Mouse (Mus musculus) megakaryocyte, embryonic 14.5 days (primary cell): Measurements from ENCODE around the gene Gli1. TPM values are rescaled to one million over a fixed set of nuclear protein-coding genes. Genes with fewer than 3 reads are reported as not detected.

Experiments
- H3K27me3 ChIP-seq: replicated peaks from 2 replicates; pipeline ENCODE3; 2012; ENCODE audit warnings: inconsistent platforms
- H3K36me3 ChIP-seq: replicated peaks from 2 replicates; pipeline ENCODE3; 2012; ENCODE audit warnings: low read length, inconsistent platforms, mixed read lengths
- H3K4me1 ChIP-seq: 2 replicates; pipeline ENCODE4 v1.6.1; 2012; ENCODE audit warnings: inconsistent platforms
- H3K4me3 ChIP-seq: replicated peaks from 2 replicates; pipeline ENCODE3; 2012; ENCODE audit warnings: moderate library complexity, mild to moderate bottlenecking, inconsistent platforms
- H3K9me3 ChIP-seq: 2 replicates; pipeline ENCODE4 v1.6.1; 2012; ENCODE audit warnings: inconsistent platforms
- FLI1 ChIP-seq: IDR thresholded peaks from 2 replicates; pipeline ENCODE4 v1.6.1; 2012; ENCODE audit warnings: low read length, inconsistent platforms, mixed read lengths
- GATA1 ChIP-seq: IDR thresholded peaks from 3 replicates; pipeline ENCODE4 v1.6.1; 2012; ENCODE audit warnings: mixed read lengths, low read length, inconsistent platforms, borderline replicate concordance
- polyA plus RNA-seq: library from polyadenylated mRNA; stranded (reverse); fragments of >175 nt; gene quantifications from 2 replicates; pipeline ENCODE4 v1.2.3, GENCODE M21; 2012; ENCODE audit warnings: low replicate concordance; ENCODE audit not compliant: insufficient read depth

Gene Gli1
- polyA plus RNA-seq, 1 experiment: 0.02 TPM

- no peak for TF ChIP-seq GATA1
- TF ChIP-seq FLI1: no peak
Measured at GRCm38 (mm10) chr10:127368273-127368672, 26.5 kb upstream of the Gli1 start.

GRCm38 (mm10) chr10:127367116-127367515, 25.3 kb upstream of the Gli1 start:
- Histone ChIP-seq H3K27me3 (peaks cover 24% of the 10 kb centered on the region), H3K36me3 (no peaks in the 10 kb centered on the region), H3K4me3 (no peak overlapping the region), H3K4me1 (no peaks in the 10 kb centered on the region), H3K9me3 (peaks cover 3% of the 10 kb centered on the region; the same call in 1 of the 2 replicates)
- TF ChIP-seq FLI1: no peak
- TF ChIP-seq GATA1: no peak

More at GRCm38 (mm10) chr10:127368273-127368672, 26.5 kb upstream of the Gli1 start:
- peaks cover 24% of the 10 kb centered on the region for H3K27me3 ChIP-seq
- no peaks in the 10 kb centered on the region for H3K9me3 ChIP-seq
- no peak overlapping the region for H3K4me3 ChIP-seq
- H3K4me1 ChIP-seq: no peaks in the 10 kb centered on the region
- no peaks in the 10 kb centered on the region for H3K36me3 ChIP-seq

- no peaks in the 10 kb centered on the region for H3K36me3 ChIP-seq
- H3K9me3 ChIP-seq: peaks cover 3% of the 10 kb centered on the region; the same call in 1 of the 2 replicates
- TF ChIP-seq GATA1 (no peak), FLI1 (no peak)
- no peak overlapping the region for H3K4me3 ChIP-seq
- peaks cover 28% of the 10 kb centered on the region for H3K27me3 ChIP-seq
- peaks cover 10% of the 10 kb centered on the region for H3K4me1 ChIP-seq
Measured at GRCm38 (mm10) chr10:127360714-127361113, 18.9 kb upstream of the Gli1 start.

GRCm38 (mm10) chr10:127355336-127355735, 13.6 kb upstream of the Gli1 start:
- no peak for TF ChIP-seq FLI1
- TF ChIP-seq GATA1: no peak
- H3K36me3 ChIP-seq: no peaks in the 10 kb centered on the region
- H3K9me3 ChIP-seq: no peaks in the 10 kb centered on the region
- H3K4me3 ChIP-seq: no peak overlapping the region
- H3K27me3 ChIP-seq: peaks cover 68% of the 10 kb centered on the region
- H3K4me1 ChIP-seq: peaks cover 29% of the 10 kb centered on the region

- peaks cover 32% of the 10 kb centered on the region for H3K4me1 ChIP-seq
- peaks cover 67% of the 10 kb centered on the region for H3K27me3 ChIP-seq
- no peaks in the 10 kb centered on the region for H3K36me3 ChIP-seq
- TF ChIP-seq FLI1 (no peak), GATA1 (no peak)
- no peaks in the 10 kb centered on the region for H3K9me3 ChIP-seq
- peak within 1 kb of the TSS; percentile 82 for H3K4me3 ChIP-seq
Measured at GRCm38 (mm10) chr10:127353909-127354895, 12.4 kb upstream of the Gli1 start, which contains the start of gene Inhbe. Inhbe (minus strand) TSS chr10:127354411.

- TF ChIP-seq GATA1 (no peak), FLI1 (no peak)
- Histone ChIP-seq H3K4me3 (peak overlapping the region; percentile 43), H3K9me3 (no peaks in the 10 kb centered on the region; the same call in 1 of the 2 replicates), H3K4me1 (peaks cover 27% of the 10 kb centered on the region), H3K36me3 (no peaks in the 10 kb centered on the region), H3K27me3 (peaks cover 64% of the 10 kb centered on the region)
Measured at GRCm38 (mm10) chr10:127352766-127353165, 11.0 kb upstream of the Gli1 start.

- Histone ChIP-seq H3K27me3 (peaks cover 58% of the 10 kb centered on the region), H3K4me1 (peaks cover 26% of the 10 kb centered on the region), H3K9me3 (no peaks in the 10 kb centered on the region; the same call in 1 of the 2 replicates), H3K36me3 (no peaks in the 10 kb centered on the region), H3K4me3 (no peak overlapping the region)
- TF ChIP-seq FLI1 (no peak), GATA1 (no peak)
Measured at GRCm38 (mm10) chr10:127352187-127352586, 10.4 kb upstream of the Gli1 start.

GRCm38 (mm10) chr10:127351719-127352118, 9.9 kb upstream of the Gli1 start:
- Histone ChIP-seq H3K36me3 (no peaks in the 10 kb centered on the region), H3K27me3 (peaks cover 54% of the 10 kb centered on the region), H3K4me3 (no peak overlapping the region)

GRCm38 (mm10) chr10:127351285-127351595, 9.5 kb upstream of the Gli1 start:
- Histone ChIP-seq H3K36me3 (no peaks in the 10 kb centered on the region), H3K27me3 (peaks cover 50% of the 10 kb centered on the region), H3K9me3 (peaks cover 2% of the 10 kb centered on the region), H3K4me3 (no peak overlapping the region), H3K4me1 (peaks cover 26% of the 10 kb centered on the region)
- TF ChIP-seq GATA1 (no peak), FLI1 (no peak)

More at GRCm38 (mm10) chr10:127351719-127352118, 9.9 kb upstream of the Gli1 start:
- H3K9me3 ChIP-seq: no peaks in the 10 kb centered on the region; the same call in 1 of the 2 replicates
- no peak for TF ChIP-seq FLI1
- no peak for TF ChIP-seq GATA1
- peaks cover 26% of the 10 kb centered on the region for H3K4me1 ChIP-seq

GRCm38 (mm10) chr10:127350594-127351284, 9.0 kb upstream of the Gli1 start:
- peaks cover 7% of the 10 kb centered on the region for H3K9me3 ChIP-seq
- H3K4me3 ChIP-seq: peak overlapping the region; percentile 87
- peaks cover 47% of the 10 kb centered on the region for H3K27me3 ChIP-seq
- no peaks in the 10 kb centered on the region for H3K36me3 ChIP-seq
- peaks cover 26% of the 10 kb centered on the region for H3K4me1 ChIP-seq
- no peak for TF ChIP-seq GATA1
- no peak for TF ChIP-seq FLI1
